Mouse (Mus musculus): ENCODE measurements at regions not wholly inside any gene's neighbourhood (a gene's known extent, or its start where the extent isn't known, plus 50 kb on each side); places are given as distances from the start of the nearest gene placed in this dataset.

DNA sequence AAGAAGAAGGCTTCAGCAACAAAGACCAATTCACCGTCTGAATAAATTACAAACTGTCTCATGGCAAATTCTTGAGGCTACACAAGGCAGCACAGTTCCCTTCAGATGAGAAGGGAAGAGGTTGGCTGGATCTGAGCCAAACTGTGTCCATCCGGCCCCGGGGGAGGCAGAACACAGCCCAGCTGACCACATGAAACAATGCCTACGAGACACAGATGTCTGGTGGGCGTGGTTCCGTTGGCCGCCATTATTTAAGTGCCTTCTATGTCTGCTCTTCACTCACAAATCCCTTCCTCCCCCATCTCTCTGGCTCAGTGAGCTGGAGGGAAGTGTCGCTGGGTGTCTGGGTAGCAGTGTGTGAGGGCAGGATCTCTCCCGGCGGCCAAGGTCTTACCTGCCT is 127.8 kb upstream of the Irf2bp2 start:
- Histone ChIP-seq H3K36me3 (ENCODE audit: control insufficient read depth, insufficient read depth, low read length) (no peaks in the 10 kb centered on the region), H3K9ac (ENCODE audit: low read length) (no peak overlapping the region), H3K4me2 (ENCODE audit: low read length) (no peak overlapping the region), H3K27me3 (replicated peaks; ENCODE audit: control insufficient read depth, insufficient read depth, low read length) (no peaks in the 10 kb centered on the region), H3K27ac (ENCODE audit: low read depth) (no peak overlapping the region), H3K9me3 (ENCODE audit: control insufficient read depth, low read length) (peaks cover 3% of the 10 kb centered on the region; the same call in 1 of the 2 replicates), H3K4me1 (replicated peaks; ENCODE audit: control insufficient read depth, insufficient read depth, low read length) (0 out of 2 replicates have a peak, but pooled peaks cover 4% of the 10 kb centered on the region), H3K4me3 (ENCODE audit: low read depth, low read length) (no peak overlapping the region)
- WGBS = 53% methylated on average over 10 of the region's 10 CpGs
- no peak for DNase-seq (ENCODE audit: low spot score)
- no peak for ATAC-seq (replicated peaks; ENCODE audit: low FRiP score, low TSS enrichment, low read depth)

DNA sequence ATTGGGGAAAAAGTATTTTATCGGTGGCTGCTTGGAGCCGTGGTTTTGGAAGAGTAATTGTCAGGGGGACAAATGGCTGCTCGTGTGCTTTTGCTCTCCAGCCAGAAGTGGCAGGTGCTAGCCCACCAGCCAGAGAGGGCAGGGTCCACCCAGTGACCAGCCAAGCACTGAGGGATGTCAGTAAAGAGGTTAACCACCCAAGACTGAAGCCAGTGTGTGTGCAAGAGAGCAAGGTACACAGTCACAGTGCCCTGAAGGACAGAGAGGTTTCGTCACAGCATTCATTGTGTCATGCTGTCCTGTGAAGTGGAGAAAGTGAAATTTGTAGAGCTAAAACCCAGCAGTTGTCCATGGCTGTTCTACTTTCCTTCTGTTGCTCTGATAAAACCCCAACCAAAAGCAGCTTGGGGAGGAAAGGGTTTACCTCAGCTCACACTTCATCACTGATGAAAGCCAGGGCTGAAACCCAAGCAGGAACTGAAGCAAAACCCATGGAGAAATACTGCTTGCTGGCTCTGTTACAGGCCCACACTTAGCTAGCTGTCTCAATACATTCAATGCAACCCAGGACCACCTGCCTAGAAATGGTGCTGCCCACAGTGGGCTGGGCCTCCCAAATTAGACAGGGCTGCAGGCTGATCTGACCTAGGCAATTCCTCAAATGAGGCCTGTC is 126.8 kb upstream of the Irf2bp2 start:
- no peak overlapping the region for H3K27ac ChIP-seq (ENCODE audit: low read depth)
- WGBS = 86% methylated on average over 4 of the region's 4 CpGs
- H3K36me3 ChIP-seq (ENCODE audit: control insufficient read depth, insufficient read depth, low read length) = no peaks in the 10 kb centered on the region
- 0 out of 2 replicates have a peak, but pooled peaks cover 4% of the 10 kb centered on the region for H3K4me1 ChIP-seq (replicated peaks; ENCODE audit: control insufficient read depth, insufficient read depth, low read length)
- no peak overlapping the region for H3K4me3 ChIP-seq (ENCODE audit: low read depth, low read length)
- no peak overlapping the region for H3K4me2 ChIP-seq (ENCODE audit: low read length)
- no peaks in the 10 kb centered on the region for H3K9me3 ChIP-seq (ENCODE audit: control insufficient read depth, low read length)
- ATAC-seq (replicated peaks; ENCODE audit: low FRiP score, low TSS enrichment, low read depth) (no peak), DNase-seq (ENCODE audit: low spot score) (no peak)
- H3K27me3 ChIP-seq (replicated peaks; ENCODE audit: control insufficient read depth, insufficient read depth, low read length) = no peaks in the 10 kb centered on the region
- H3K9ac ChIP-seq (ENCODE audit: low read length) = no peak overlapping the region

GRCm38 (mm10) chr8:126719748-126720147 is 126.0 kb upstream of the Irf2bp2 start:
- Histone ChIP-seq H3K9ac (ENCODE audit: low read length) (no peak overlapping the region), H3K9me3 (ENCODE audit: control insufficient read depth, low read length) (no peaks in the 10 kb centered on the region), H3K27ac (ENCODE audit: low read depth) (no peak overlapping the region), H3K27me3 (replicated peaks; ENCODE audit: control insufficient read depth, insufficient read depth, low read length) (no peaks in the 10 kb centered on the region), H3K4me3 (ENCODE audit: low read depth, low read length) (no peak overlapping the region), H3K4me2 (ENCODE audit: low read length) (no peak overlapping the region), H3K36me3 (ENCODE audit: control insufficient read depth, insufficient read depth, low read length) (no peaks in the 10 kb centered on the region), H3K4me1 (replicated peaks; ENCODE audit: control insufficient read depth, insufficient read depth, low read length) (0 out of 2 replicates have a peak, but pooled peaks cover 4% of the 10 kb centered on the region)
- ATAC-seq (replicated peaks; ENCODE audit: low FRiP score, low TSS enrichment, low read depth) (no peak), DNase-seq (ENCODE audit: low spot score) (no peak)
- 80% methylated on average over 2 of the region's 2 CpGs for WGBS

DNA sequence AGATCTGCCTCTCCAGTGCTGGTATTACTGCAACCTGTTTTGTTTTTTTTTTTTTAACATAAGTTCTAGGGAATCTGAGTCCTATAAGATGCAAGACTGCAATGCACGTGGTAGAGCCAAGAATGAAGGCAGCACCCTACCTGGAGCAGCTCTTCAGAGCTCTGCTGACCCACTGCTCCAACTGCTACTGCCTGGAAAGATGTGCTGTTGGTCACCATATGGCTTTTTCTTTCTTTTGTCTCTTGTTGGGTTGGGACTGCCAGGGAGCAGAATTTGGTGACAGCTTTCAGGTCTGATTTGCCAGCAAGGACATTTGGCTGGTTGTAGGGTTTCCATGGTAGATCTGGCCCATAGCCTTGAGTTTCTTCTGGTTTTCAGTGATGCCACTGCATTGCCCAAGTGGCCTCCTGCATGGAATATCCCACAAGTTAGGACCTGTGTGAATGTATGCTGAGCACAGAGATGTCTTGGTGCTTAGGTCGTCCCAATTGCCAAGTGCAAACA is 123.9 kb upstream of the Irf2bp2 start:
- H3K4me2 ChIP-seq (ENCODE audit: low read length) = no peak overlapping the region
- 0 out of 2 replicates have a peak, but pooled peaks cover 9% of the 10 kb centered on the region for H3K4me1 ChIP-seq (replicated peaks; ENCODE audit: control insufficient read depth, insufficient read depth, low read length)
- ATAC-seq (replicated peaks; ENCODE audit: low FRiP score, low TSS enrichment, low read depth) (no peak), DNase-seq (ENCODE audit: low spot score) (no peak)
- no peaks in the 10 kb centered on the region for H3K27me3 ChIP-seq (replicated peaks; ENCODE audit: control insufficient read depth, insufficient read depth, low read length)
- no peaks in the 10 kb centered on the region for H3K36me3 ChIP-seq (ENCODE audit: control insufficient read depth, insufficient read depth, low read length)
- no peak overlapping the region for H3K4me3 ChIP-seq (ENCODE audit: low read depth, low read length)
- 71% methylated on average over 2 of the region's 2 CpGs for WGBS
- no peak overlapping the region for H3K9ac ChIP-seq (ENCODE audit: low read length)
- no peaks in the 10 kb centered on the region for H3K9me3 ChIP-seq (ENCODE audit: control insufficient read depth, low read length)
- no peak overlapping the region for H3K27ac ChIP-seq (ENCODE audit: low read depth)

- DNase-seq (ENCODE audit: low spot score) (no peak), ATAC-seq (replicated peaks; ENCODE audit: low FRiP score, low TSS enrichment, low read depth) (no peak)
- Histone ChIP-seq H3K9me3 (ENCODE audit: control insufficient read depth, low read length) (no peaks in the 10 kb centered on the region), H3K9ac (ENCODE audit: low read length) (no peak overlapping the region), H3K4me1 (replicated peaks; ENCODE audit: control insufficient read depth, insufficient read depth, low read length) (0 out of 2 replicates have a peak, but pooled peaks cover 7% of the 10 kb centered on the region), H3K4me3 (ENCODE audit: low read depth, low read length) (no peak overlapping the region), H3K27ac (ENCODE audit: low read depth) (no peak overlapping the region), H3K4me2 (ENCODE audit: low read length) (no peak overlapping the region), H3K36me3 (ENCODE audit: control insufficient read depth, insufficient read depth, low read length) (no peaks in the 10 kb centered on the region), H3K27me3 (replicated peaks; ENCODE audit: control insufficient read depth, insufficient read depth, low read length) (no peaks in the 10 kb centered on the region)
- 93% methylated on average over 1 of the region's 1 CpGs for WGBS
These were observed 121.9 kb upstream of the Irf2bp2 start for GRCm38 (mm10) chr8:126715666-126716065.

DNA sequence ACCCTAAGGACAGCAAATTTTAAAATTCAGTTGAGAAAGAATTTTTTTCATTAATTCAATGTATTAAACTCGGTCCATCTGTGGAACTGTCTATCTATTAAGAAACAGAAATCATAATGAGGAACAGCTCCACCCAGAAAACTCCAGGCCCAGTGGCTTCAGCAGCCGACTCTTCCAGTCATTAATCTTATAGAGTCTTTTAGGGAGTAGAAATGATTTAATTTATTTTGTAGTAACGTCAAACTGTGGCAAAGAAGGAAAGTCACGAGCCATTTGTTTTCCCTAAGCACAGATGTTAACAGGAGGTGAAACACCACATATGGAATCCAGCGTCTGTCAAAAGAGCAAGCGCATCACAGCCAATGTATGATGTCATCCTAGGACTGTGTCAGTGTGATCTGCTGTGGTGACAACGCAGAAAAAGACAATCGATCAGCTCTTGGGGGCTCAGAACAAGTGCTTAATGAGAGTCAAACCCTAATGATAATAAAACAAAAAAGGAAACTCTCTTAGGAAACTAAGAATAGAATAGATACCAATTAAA is 119.9 kb upstream of the Irf2bp2 start:
- no peak overlapping the region for H3K4me2 ChIP-seq (ENCODE audit: low read length)
- no peaks in the 10 kb centered on the region for H3K9me3 ChIP-seq (ENCODE audit: control insufficient read depth, low read length)
- ATAC-seq (replicated peaks; ENCODE audit: low FRiP score, low TSS enrichment, low read depth) = no peak
- 36% methylated on average over 8 of the region's 8 CpGs for WGBS
- no peak overlapping the region for H3K4me3 ChIP-seq (ENCODE audit: low read depth, low read length)
- H3K36me3 ChIP-seq (ENCODE audit: control insufficient read depth, insufficient read depth, low read length) = no peaks in the 10 kb centered on the region
- no peaks in the 10 kb centered on the region for H3K27me3 ChIP-seq (replicated peaks; ENCODE audit: control insufficient read depth, insufficient read depth, low read length)
- DNase-seq (ENCODE audit: low spot score) = no peak
- H3K9ac ChIP-seq (ENCODE audit: low read length) = no peak overlapping the region
- 0 out of 2 replicates have a peak, but pooled peaks cover 7% of the 10 kb centered on the region for H3K4me1 ChIP-seq (replicated peaks; ENCODE audit: control insufficient read depth, insufficient read depth, low read length)
- H3K27ac ChIP-seq (ENCODE audit: low read depth) = no peak overlapping the region

GRCm38 (mm10) chr8:126713181-126713580 is 119.4 kb upstream of the Irf2bp2 start:
- 0 out of 2 replicates have a peak overlapping the region, but pooled peaks have one; percentile 6 for H3K27ac ChIP-seq (ENCODE audit: low read depth)
- H3K36me3 ChIP-seq (ENCODE audit: control insufficient read depth, insufficient read depth, low read length) = no peaks in the 10 kb centered on the region
- no peak overlapping the region for H3K4me2 ChIP-seq (ENCODE audit: low read length)
- ATAC-seq (replicated peaks; ENCODE audit: low FRiP score, low TSS enrichment, low read depth) (no peak), DNase-seq (ENCODE audit: low spot score) (no peak)
- no peak overlapping the region for H3K4me3 ChIP-seq (ENCODE audit: low read depth, low read length)
- 0 out of 2 replicates have a peak, but pooled peaks cover 7% of the 10 kb centered on the region for H3K4me1 ChIP-seq (replicated peaks; ENCODE audit: control insufficient read depth, insufficient read depth, low read length)
- H3K27me3 ChIP-seq (replicated peaks; ENCODE audit: control insufficient read depth, insufficient read depth, low read length) = no peaks in the 10 kb centered on the region
- no peak overlapping the region for H3K9ac ChIP-seq (ENCODE audit: low read length)
- no peaks in the 10 kb centered on the region for H3K9me3 ChIP-seq (ENCODE audit: control insufficient read depth, low read length)
- 56% methylated on average over 4 of the region's 4 CpGs for WGBS

GRCm38 (mm10) chr8:126712749-126713148 is 119.0 kb upstream of the Irf2bp2 start:
- H3K4me2 ChIP-seq (ENCODE audit: low read length) = no peak overlapping the region
- H3K9ac ChIP-seq (ENCODE audit: low read length) = no peak overlapping the region
- H3K4me3 ChIP-seq (ENCODE audit: low read depth, low read length) = no peak overlapping the region
- no peaks in the 10 kb centered on the region for H3K36me3 ChIP-seq (ENCODE audit: control insufficient read depth, insufficient read depth, low read length)
- no peaks in the 10 kb centered on the region for H3K27me3 ChIP-seq (replicated peaks; ENCODE audit: control insufficient read depth, insufficient read depth, low read length)
- ATAC-seq (replicated peaks; ENCODE audit: low FRiP score, low TSS enrichment, low read depth) = no peak
- no peaks in the 10 kb centered on the region for H3K9me3 ChIP-seq (ENCODE audit: control insufficient read depth, low read length)
- H3K27ac ChIP-seq (ENCODE audit: low read depth) = no peak overlapping the region
- 50% methylated on average over 6 of the region's 6 CpGs for WGBS
- H3K4me1 ChIP-seq (replicated peaks; ENCODE audit: control insufficient read depth, insufficient read depth, low read length) = 0 out of 2 replicates have a peak, but pooled peaks cover 7% of the 10 kb centered on the region
- no peak for DNase-seq (ENCODE audit: low spot score)

Measured in intestine, embryonic 14.5 days (tissue).